Mouse (Mus musculus): ENCODE data around the gene Atp2a3. TPM values are rescaled to one million over a fixed set of nuclear protein-coding genes. Genes with fewer than 3 reads are reported as not detected.

Atp2a3 gene
- polyA plus RNA-seq, 1 experiment from 2014 or later, result 0.68 TPM

DNA sequence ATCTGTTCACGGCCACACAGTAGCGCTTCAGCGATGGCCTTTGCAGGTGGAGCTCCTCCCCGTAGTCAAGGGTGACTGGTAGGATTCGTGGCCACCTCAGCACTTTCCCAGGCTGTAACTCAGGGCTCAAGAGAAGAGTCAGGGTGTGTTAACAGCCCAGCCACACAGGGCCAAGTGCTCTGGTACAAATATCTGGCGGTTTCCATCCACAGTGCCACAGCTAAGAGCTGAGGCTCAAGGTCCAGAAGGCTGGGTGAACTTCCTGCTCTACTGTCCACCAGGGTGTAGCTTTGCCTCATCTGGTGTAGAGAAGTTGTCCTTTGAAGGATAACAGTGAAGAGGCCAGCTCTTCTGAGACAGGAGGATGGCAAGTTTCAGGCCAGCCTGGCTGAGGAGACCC, 8.3 kb upstream of the Atp2a3 start:
- 92% methylated on average over 6 of the region's 6 CpGs for WGBS
- ATAC-seq (ENCODE audit: low FRiP score), result no peak

DNA sequence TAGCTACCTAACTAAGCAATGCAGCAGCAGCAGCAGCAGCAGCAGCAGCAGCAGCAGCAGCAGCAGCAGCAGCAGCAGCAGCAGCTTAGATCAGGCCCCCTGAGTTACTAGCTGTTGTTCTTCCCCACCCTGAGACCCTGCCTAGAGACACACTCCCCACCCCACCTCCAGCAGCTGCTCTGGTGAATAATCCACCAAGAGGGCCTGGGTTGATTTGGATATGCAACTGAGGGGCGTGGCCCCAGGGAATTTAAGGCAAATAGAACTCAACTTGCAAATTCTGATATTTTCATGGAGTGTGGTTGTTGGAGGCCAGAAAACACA, 7.9 kb upstream of the Atp2a3 start:
- Histone ChIP-seq H3K27me3 (ENCODE audit: control insufficient read depth, insufficient read depth, low read length) (no peaks in the 10 kb centered on the region), H3K4me1 (replicated peaks; ENCODE audit: control insufficient read depth, insufficient read depth, low read length) (no peaks in the 10 kb centered on the region), H3K4me2 (replicated peaks; ENCODE audit: low read depth, low read length) (no peak overlapping the region), H3K9ac (ENCODE audit: low read depth, low read length) (no peak overlapping the region), H3K4me3 (ENCODE audit: low read depth, low read length) (no peak overlapping the region), H3K9me3 (ENCODE audit: control insufficient read depth, low read length) (no peaks in the 10 kb centered on the region), H3K27ac (ENCODE audit: low read depth, low read length) (no peak overlapping the region), H3K36me3 (ENCODE audit: control insufficient read depth, insufficient read depth, low read length) (no peaks in the 10 kb centered on the region)
- DNase-seq (ENCODE audit: low spot score) (no peak), ATAC-seq (ENCODE audit: low FRiP score) (no peak)
- 60% methylated on average over 1 of the region's 1 CpGs for WGBS

More for the DNA sequence above, 8.3 kb upstream of the Atp2a3 start:
- H3K9me3 ChIP-seq (ENCODE audit: control insufficient read depth, low read length), result no peaks in the 10 kb centered on the region
- no peak for DNase-seq (ENCODE audit: low spot score)
- no peaks in the 10 kb centered on the region for H3K27me3 ChIP-seq (ENCODE audit: control insufficient read depth, insufficient read depth, low read length)
- H3K4me2 ChIP-seq (replicated peaks; ENCODE audit: low read depth, low read length), result no peak overlapping the region
- no peak overlapping the region for H3K9ac ChIP-seq (ENCODE audit: low read depth, low read length)
- H3K4me3 ChIP-seq (ENCODE audit: low read depth, low read length), result no peak overlapping the region
- no peaks in the 10 kb centered on the region for H3K36me3 ChIP-seq (ENCODE audit: control insufficient read depth, insufficient read depth, low read length)
- H3K27ac ChIP-seq (ENCODE audit: low read depth, low read length), result no peak overlapping the region
- H3K4me1 ChIP-seq (replicated peaks; ENCODE audit: control insufficient read depth, insufficient read depth, low read length), result no peaks in the 10 kb centered on the region

DNA sequence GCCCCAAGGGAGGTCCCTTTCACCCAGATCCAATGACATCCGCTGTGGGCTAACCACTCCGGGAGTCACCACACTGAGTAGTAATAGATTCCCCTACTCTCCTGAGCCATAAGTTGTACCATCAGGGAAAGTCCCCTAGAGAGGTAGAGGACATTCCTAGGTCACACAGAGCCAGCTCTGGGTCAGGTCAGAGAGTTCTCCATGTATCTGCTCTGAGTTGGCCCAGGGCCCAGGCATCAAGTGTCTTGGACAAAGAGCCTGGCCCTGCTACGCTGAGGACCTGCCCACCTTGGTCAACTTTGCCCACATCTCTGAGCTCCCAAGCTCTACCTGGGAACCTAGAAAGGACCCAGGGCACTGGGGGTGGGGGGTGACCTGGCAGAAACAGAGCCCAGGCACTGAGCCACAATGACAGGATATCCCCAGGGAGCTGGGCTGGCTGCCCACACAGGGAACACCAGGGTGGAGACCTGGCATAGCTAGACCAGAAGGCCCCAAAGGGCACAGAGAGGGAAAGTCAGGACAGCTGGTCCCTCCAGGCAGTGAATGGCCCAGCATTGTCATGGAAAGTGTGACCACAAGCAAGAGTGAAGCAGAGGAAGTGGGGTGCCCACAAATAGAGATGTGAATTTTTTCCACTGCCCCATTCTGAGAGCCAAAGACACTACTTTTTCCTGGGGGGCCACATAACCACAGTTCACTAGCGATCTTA, 7.4 kb upstream of the Atp2a3 start:
- Histone ChIP-seq H3K9ac (ENCODE audit: low read depth, low read length) (no peak overlapping the region), H3K36me3 (ENCODE audit: control insufficient read depth, insufficient read depth, low read length) (no peaks in the 10 kb centered on the region), H3K9me3 (ENCODE audit: control insufficient read depth, low read length) (no peaks in the 10 kb centered on the region), H3K4me3 (ENCODE audit: low read depth, low read length) (no peak overlapping the region), H3K4me1 (replicated peaks; ENCODE audit: control insufficient read depth, insufficient read depth, low read length) (no peaks in the 10 kb centered on the region), H3K27me3 (ENCODE audit: control insufficient read depth, insufficient read depth, low read length) (no peaks in the 10 kb centered on the region), H3K4me2 (replicated peaks; ENCODE audit: low read depth, low read length) (no peak overlapping the region), H3K27ac (ENCODE audit: low read depth, low read length) (no peak overlapping the region)
- no peak for DNase-seq (ENCODE audit: low spot score)
- WGBS, result 89% methylated on average over 4 of the region's 4 CpGs
- no peak for ATAC-seq (ENCODE audit: low FRiP score)

DNA sequence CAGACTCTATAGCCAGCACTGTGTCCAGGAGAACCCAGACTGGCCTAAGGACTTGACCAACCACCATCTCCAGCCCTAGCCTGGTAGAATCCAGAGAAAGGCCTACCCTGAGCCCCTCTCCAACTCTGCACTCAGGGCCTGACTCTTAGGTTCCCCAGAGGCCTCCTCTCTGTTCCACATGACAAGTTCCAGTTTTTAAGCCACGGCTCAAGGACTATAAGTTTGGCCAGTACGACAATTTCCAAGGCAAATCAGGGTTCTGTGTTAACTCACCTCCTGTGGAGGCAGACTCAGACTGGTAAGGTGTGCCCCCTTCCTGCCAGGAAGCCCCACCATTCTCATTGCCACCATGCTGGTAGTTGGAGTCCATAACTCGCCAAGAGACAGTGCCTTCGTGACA, 6.8 kb upstream of the Atp2a3 start:
- 90% methylated on average over 4 of the region's 4 CpGs for WGBS
- ATAC-seq (ENCODE audit: low FRiP score) (no peak), DNase-seq (ENCODE audit: low spot score) (no peak)
- H3K36me3 ChIP-seq (ENCODE audit: control insufficient read depth, insufficient read depth, low read length), result no peaks in the 10 kb centered on the region
- H3K4me2 ChIP-seq (replicated peaks; ENCODE audit: low read depth, low read length), result no peak overlapping the region
- no peak overlapping the region for H3K9ac ChIP-seq (ENCODE audit: low read depth, low read length)
- H3K4me3 ChIP-seq (ENCODE audit: low read depth, low read length), result no peak overlapping the region
- no peaks in the 10 kb centered on the region for H3K9me3 ChIP-seq (ENCODE audit: control insufficient read depth, low read length)
- H3K4me1 ChIP-seq (replicated peaks; ENCODE audit: control insufficient read depth, insufficient read depth, low read length), result no peaks in the 10 kb centered on the region
- H3K27me3 ChIP-seq (ENCODE audit: control insufficient read depth, insufficient read depth, low read length), result peaks cover 4% of the 10 kb centered on the region; the same call in 1 of the 2 replicates
- no peak overlapping the region for H3K27ac ChIP-seq (ENCODE audit: low read depth, low read length)

DNA sequence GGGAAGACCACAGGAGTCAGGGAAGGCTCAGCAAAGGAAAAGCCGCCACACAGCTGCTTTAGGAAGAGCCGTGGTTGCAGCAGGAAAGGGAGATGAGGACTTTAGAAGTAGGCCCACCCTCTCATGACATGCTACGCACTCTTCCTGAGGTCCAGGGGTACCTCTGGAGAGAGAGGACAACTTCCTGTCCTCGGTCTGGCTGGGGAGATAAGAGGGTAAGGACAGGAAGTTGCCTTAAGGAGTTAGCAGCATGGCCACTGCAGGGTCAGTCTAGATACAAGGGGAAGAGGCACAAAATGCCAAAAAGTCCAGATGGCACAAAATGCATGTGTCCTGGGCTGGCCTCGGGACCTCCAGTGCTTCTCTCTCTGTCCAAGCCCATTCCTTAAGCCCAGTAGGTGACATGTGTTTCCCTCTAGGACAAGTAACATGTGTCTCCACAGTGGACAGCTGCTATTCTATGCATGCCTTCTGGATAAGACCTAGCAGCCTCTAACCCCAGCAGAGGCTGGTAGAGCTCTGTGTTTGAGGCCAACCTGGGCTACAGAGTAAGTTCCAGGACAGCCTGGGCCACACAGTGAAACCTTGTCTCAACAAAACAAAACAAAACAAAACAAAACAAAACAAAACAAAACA, 5.5 kb upstream of the Atp2a3 start:
- peaks cover 14% of the 10 kb centered on the region for H3K27me3 ChIP-seq (ENCODE audit: control insufficient read depth, insufficient read depth, low read length)
- DNase-seq (ENCODE audit: low spot score), result no peak
- no peak overlapping the region for H3K4me3 ChIP-seq (ENCODE audit: low read depth, low read length)
- WGBS, result 63% methylated on average over 5 of the region's 5 CpGs
- no peak overlapping the region for H3K9ac ChIP-seq (ENCODE audit: low read depth, low read length)
- H3K36me3 ChIP-seq (ENCODE audit: control insufficient read depth, insufficient read depth, low read length), result no peaks in the 10 kb centered on the region
- H3K9me3 ChIP-seq (ENCODE audit: control insufficient read depth, low read length), result no peaks in the 10 kb centered on the region
- no peak overlapping the region for H3K4me2 ChIP-seq (replicated peaks; ENCODE audit: low read depth, low read length)
- no peak overlapping the region for H3K27ac ChIP-seq (ENCODE audit: low read depth, low read length)
- H3K4me1 ChIP-seq (replicated peaks; ENCODE audit: control insufficient read depth, insufficient read depth, low read length), result no peaks in the 10 kb centered on the region
- no peak for ATAC-seq (ENCODE audit: low FRiP score)

DNA sequence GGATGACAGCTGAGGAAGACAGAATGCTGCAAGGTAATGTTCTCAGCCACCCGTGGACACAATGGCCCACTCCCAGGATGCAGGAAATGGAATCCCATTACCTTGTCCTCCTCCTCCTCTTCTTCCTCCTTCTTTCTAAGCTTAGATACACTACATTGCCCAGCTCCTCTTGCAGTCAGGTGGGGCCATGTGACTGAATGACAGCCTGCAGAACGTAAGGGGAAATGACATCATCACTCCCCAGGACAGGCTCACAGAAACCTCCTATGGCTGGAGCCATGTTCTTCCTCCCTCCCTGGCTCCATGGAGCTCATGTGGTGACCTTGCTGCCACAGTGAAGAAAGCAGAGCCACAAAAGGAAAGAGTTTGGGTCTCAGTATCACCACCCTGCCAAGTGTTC, 3.7 kb upstream of the Atp2a3 start:
- DNase-seq (ENCODE audit: low spot score), result no peak
- peaks cover 32% of the 10 kb centered on the region for H3K27me3 ChIP-seq (ENCODE audit: control insufficient read depth, insufficient read depth, low read length)

DNA sequence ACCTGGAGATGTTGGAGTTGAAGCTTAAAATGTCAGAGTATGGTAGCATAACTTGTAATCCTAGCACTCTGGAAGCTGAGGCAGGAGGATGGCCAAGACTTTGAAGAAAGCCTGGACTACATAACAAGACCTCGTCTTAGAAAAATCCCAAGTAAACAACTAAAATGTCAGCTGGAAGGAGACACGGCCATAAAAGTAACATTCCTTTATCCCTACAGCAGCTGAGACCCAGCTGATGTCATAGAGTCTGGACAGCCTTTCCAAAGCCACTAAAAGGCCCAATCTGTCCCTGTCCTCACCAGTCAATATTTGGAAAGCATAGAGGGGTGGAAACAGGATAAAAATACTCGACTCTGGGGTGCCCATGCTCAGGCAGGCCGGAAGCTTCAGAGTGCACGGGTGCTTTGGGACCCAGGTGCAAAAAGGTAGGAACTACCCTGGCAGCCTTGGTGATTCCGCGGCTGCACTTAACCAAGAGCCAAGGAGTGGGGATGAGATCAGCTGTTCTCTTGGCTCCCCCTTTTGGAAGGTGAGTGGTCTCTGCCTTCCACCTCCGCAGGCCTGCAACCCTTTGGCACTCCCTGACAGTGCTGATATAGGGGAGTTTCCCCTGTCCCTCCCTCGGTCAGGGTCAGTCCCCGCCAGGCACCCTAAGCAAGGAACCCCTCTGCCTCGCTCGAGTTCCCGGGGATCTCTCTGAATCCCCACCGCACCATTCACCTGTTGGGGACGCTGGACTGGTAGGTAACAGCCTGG, 867 bp upstream of the Atp2a3 start:
- no peak for ATAC-seq (ENCODE audit: low FRiP score)
- no peaks in the 10 kb centered on the region for H3K9me3 ChIP-seq (ENCODE audit: control insufficient read depth, low read length)
- peaks cover 37% of the 10 kb centered on the region for H3K27me3 ChIP-seq (ENCODE audit: control insufficient read depth, insufficient read depth, low read length)
- no peak for DNase-seq (ENCODE audit: low spot score)
- no peaks in the 10 kb centered on the region for H3K36me3 ChIP-seq (ENCODE audit: control insufficient read depth, insufficient read depth, low read length)
- WGBS, result 15% methylated on average over 14 of the region's 15 CpGs
- H3K4me3 ChIP-seq (ENCODE audit: low read depth, low read length), result no peak overlapping the region
- no peak overlapping the region for H3K27ac ChIP-seq (ENCODE audit: low read depth, low read length)
- 0 out of 2 replicates have a peak, but pooled peaks cover 3% of the 10 kb centered on the region for H3K4me1 ChIP-seq (replicated peaks; ENCODE audit: control insufficient read depth, insufficient read depth, low read length)
- H3K4me2 ChIP-seq (replicated peaks; ENCODE audit: low read depth, low read length), result no peak overlapping the region
- H3K9ac ChIP-seq (ENCODE audit: low read depth, low read length), result no peak overlapping the region

More for the DNA sequence above, 3.7 kb upstream of the Atp2a3 start:
- Histone ChIP-seq H3K4me1 (replicated peaks; ENCODE audit: control insufficient read depth, insufficient read depth, low read length) (0 out of 2 replicates have a peak, but pooled peaks cover 3% of the 10 kb centered on the region), H3K4me3 (ENCODE audit: low read depth, low read length) (no peak overlapping the region), H3K9me3 (ENCODE audit: control insufficient read depth, low read length) (no peaks in the 10 kb centered on the region), H3K36me3 (ENCODE audit: control insufficient read depth, insufficient read depth, low read length) (no peaks in the 10 kb centered on the region), H3K4me2 (replicated peaks; ENCODE audit: low read depth, low read length) (no peak overlapping the region), H3K9ac (ENCODE audit: low read depth, low read length) (no peak overlapping the region), H3K27ac (ENCODE audit: low read depth, low read length) (no peak overlapping the region)
- WGBS, result 57% methylated on average over 2 of the region's 2 CpGs
- no peak for ATAC-seq (ENCODE audit: low FRiP score)

DNA sequence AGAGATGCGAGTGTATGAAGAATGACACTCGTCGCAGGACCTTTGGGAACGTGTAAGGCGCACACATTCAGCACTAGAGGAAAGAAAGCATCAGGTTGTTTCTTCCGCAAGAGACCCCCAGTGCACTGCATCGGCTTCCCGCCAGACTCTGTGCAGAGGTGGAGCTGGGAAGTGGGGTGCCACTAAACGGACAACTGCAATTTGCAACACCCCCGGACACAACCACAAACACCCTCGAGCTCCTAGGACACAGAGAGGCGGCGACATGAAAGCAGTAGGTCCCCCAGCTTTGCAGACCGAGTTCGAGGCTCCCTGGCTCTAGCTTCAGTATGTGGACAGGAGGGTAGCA, 272 bp upstream of the Atp2a3 start:
- no peak for DNase-seq (ENCODE audit: low spot score)
- Histone ChIP-seq H3K4me2 (replicated peaks; ENCODE audit: low read depth, low read length) (peak overlapping the region; percentile 36), H3K4me1 (replicated peaks; ENCODE audit: control insufficient read depth, insufficient read depth, low read length) (0 out of 2 replicates have a peak, but pooled peaks cover 3% of the 10 kb centered on the region), H3K9me3 (ENCODE audit: control insufficient read depth, low read length) (no peaks in the 10 kb centered on the region), H3K4me3 (ENCODE audit: low read depth, low read length) (peak overlapping the region; percentile 27), H3K9ac (ENCODE audit: low read depth, low read length) (no peak overlapping the region), H3K36me3 (ENCODE audit: control insufficient read depth, insufficient read depth, low read length) (no peaks in the 10 kb centered on the region), H3K27me3 (ENCODE audit: control insufficient read depth, insufficient read depth, low read length) (peaks cover 37% of the 10 kb centered on the region), H3K27ac (ENCODE audit: low read depth, low read length) (no peak overlapping the region)
- WGBS, result 4% methylated on average over 15 of the region's 15 CpGs
- ATAC-seq (ENCODE audit: low FRiP score), result no peak

Data from hindbrain, embryonic 11.5 days (tissue).